Mouse (Mus musculus): Measurements from ENCODE around the gene Fam118b. TPM values are rescaled to one million over a fixed set of nuclear protein-coding genes. Genes with fewer than 3 reads are reported as not detected.
A peak's percentile ranks its signal among the peaks of the same experiment; 100 is the strongest.

The Fam118b gene
- polyA plus RNA-seq, 1 experiment from 2014 or later = 11.8 TPM

GRCm38 (mm10) chr9:35283415-35284069 is 15.9 kb upstream of the Fam118b start:
- 89% methylated on average over 13 of the region's 13 CpGs for WGBS (ENCODE audit: missing documents)
- H3K79me2 ChIP-seq (ENCODE audit: inconsistent target) = no peaks in the 10 kb centered on the region
- H3K36me3 ChIP-seq (ENCODE audit: inconsistent target) = no peaks in the 10 kb centered on the region
- no peak overlapping the region for H3K4me3 ChIP-seq (ENCODE audit: inconsistent target)
- no peak overlapping the region for H3K27ac ChIP-seq

GRCm38 (mm10) chr9:35282851-35283200 is 15.2 kb upstream of the Fam118b start:
- Histone ChIP-seq H3K27ac (no peak overlapping the region), H3K4me3 (ENCODE audit: inconsistent target) (no peak overlapping the region), H3K79me2 (ENCODE audit: inconsistent target) (no peaks in the 10 kb centered on the region), H3K36me3 (ENCODE audit: inconsistent target) (no peaks in the 10 kb centered on the region)
- WGBS (ENCODE audit: missing documents) = 84% methylated on average over 5 of the region's 5 CpGs

GRCm38 (mm10) chr9:35282006-35282850 is 14.6 kb upstream of the Fam118b start:
- H3K4me3 ChIP-seq (ENCODE audit: inconsistent target) = no peak overlapping the region
- no peaks in the 10 kb centered on the region for H3K36me3 ChIP-seq (ENCODE audit: inconsistent target)
- no peak overlapping the region for H3K27ac ChIP-seq
- H3K79me2 ChIP-seq (ENCODE audit: inconsistent target) = no peaks in the 10 kb centered on the region
- 26% methylated on average over 5 of the region's 5 CpGs for WGBS (ENCODE audit: missing documents)

- Histone ChIP-seq H3K4me3 (ENCODE audit: inconsistent target) (no peak overlapping the region), H3K27ac (peak overlapping the region; percentile 34), H3K79me2 (ENCODE audit: inconsistent target) (no peaks in the 10 kb centered on the region), H3K36me3 (ENCODE audit: inconsistent target) (peaks cover 26% of the 10 kb centered on the region)
- WGBS (ENCODE audit: missing documents) = 64% methylated on average over 4 of the region's 4 CpGs
Observed at GRCm38 (mm10) chr9:35278451-35278850, 10.8 kb upstream of the Fam118b start.

GRCm38 (mm10) chr9:35277855-35278365 is 10.3 kb upstream of the Fam118b start:
- no peak overlapping the region for H3K4me3 ChIP-seq (ENCODE audit: inconsistent target)
- no peaks in the 10 kb centered on the region for H3K79me2 ChIP-seq (ENCODE audit: inconsistent target)
- H3K36me3 ChIP-seq (ENCODE audit: inconsistent target) = peaks cover 32% of the 10 kb centered on the region
- peak overlapping the region; percentile 34 for H3K27ac ChIP-seq
- 61% methylated on average over 3 of the region's 3 CpGs for WGBS (ENCODE audit: missing documents)

- Histone ChIP-seq H3K79me2 (ENCODE audit: inconsistent target) (peaks cover 43% of the 10 kb centered on the region), H3K4me3 (ENCODE audit: inconsistent target) (peak overlapping the region; percentile 96), H3K27ac (peak overlapping the region; percentile 66), H3K36me3 (ENCODE audit: inconsistent target) (peaks cover 14% of the 10 kb centered on the region)
- WGBS (ENCODE audit: missing documents) = 3% methylated on average over 21 of the region's 21 CpGs
Observed at GRCm38 (mm10) chr9:35267976-35268715, 541 bp upstream of the Fam118b start.

- H3K27ac ChIP-seq = no peak overlapping the region
- H3K79me2 ChIP-seq (ENCODE audit: inconsistent target) = peaks cover 73% of the 10 kb centered on the region
- no peak overlapping the region for H3K4me3 ChIP-seq (ENCODE audit: inconsistent target)
- WGBS (ENCODE audit: missing documents) = 32% methylated on average over 3 of the region's 3 CpGs
- no peaks in the 10 kb centered on the region for H3K36me3 ChIP-seq (ENCODE audit: inconsistent target)
Observed at GRCm38 (mm10) chr9:35264509-35264908, 3.1 kb downstream of the Fam118b start.

GRCm38 (mm10) chr9:35263431-35263830 is 4.2 kb downstream of the Fam118b start:
- no peaks in the 10 kb centered on the region for H3K36me3 ChIP-seq (ENCODE audit: inconsistent target)
- WGBS (ENCODE audit: missing documents) = 89% methylated on average over 2 of the region's 2 CpGs
- no peak overlapping the region for H3K4me3 ChIP-seq (ENCODE audit: inconsistent target)
- H3K79me2 ChIP-seq (ENCODE audit: inconsistent target) = peaks cover 84% of the 10 kb centered on the region
- H3K27ac ChIP-seq = no peak overlapping the region

GRCm38 (mm10) chr9:35262418-35262817 is 5.2 kb downstream of the Fam118b start:
- WGBS (ENCODE audit: missing documents) = 91% methylated on average over 3 of the region's 4 CpGs
- Histone ChIP-seq H3K4me3 (ENCODE audit: inconsistent target) (no peak overlapping the region), H3K27ac (no peak overlapping the region), H3K79me2 (ENCODE audit: inconsistent target) (peaks cover 88% of the 10 kb centered on the region), H3K36me3 (ENCODE audit: inconsistent target) (no peaks in the 10 kb centered on the region)

- WGBS (ENCODE audit: missing documents) = 97% methylated on average over 7 of the region's 7 CpGs
- H3K79me2 ChIP-seq (ENCODE audit: inconsistent target) = peaks cover 91% of the 10 kb centered on the region; the same call in 1 of the 2 replicates
- no peak overlapping the region for H3K27ac ChIP-seq
- no peaks in the 10 kb centered on the region for H3K36me3 ChIP-seq (ENCODE audit: inconsistent target)
- no peak overlapping the region for H3K4me3 ChIP-seq (ENCODE audit: inconsistent target)
Observed at GRCm38 (mm10) chr9:35257365-35257764, 10.2 kb downstream of the Fam118b start.

GRCm38 (mm10) chr9:35249476-35249875 is 18.1 kb downstream of the Fam118b start:
- H3K4me3 ChIP-seq (ENCODE audit: inconsistent target) = no peak overlapping the region
- peaks cover 61% of the 10 kb centered on the region; the same call in 1 of the 2 replicates for H3K79me2 ChIP-seq (ENCODE audit: inconsistent target)
- H3K27ac ChIP-seq = no peak overlapping the region
- H3K36me3 ChIP-seq (ENCODE audit: inconsistent target) = no peaks in the 10 kb centered on the region

GRCm38 (mm10) chr9:35247405-35247804 is 20.2 kb downstream of the Fam118b start:
- no peak overlapping the region for H3K27ac ChIP-seq
- peaks cover 41% of the 10 kb centered on the region; the same call in 1 of the 2 replicates for H3K79me2 ChIP-seq (ENCODE audit: inconsistent target)
- 92% methylated on average over 2 of the region's 2 CpGs for WGBS (ENCODE audit: missing documents)
- no peaks in the 10 kb centered on the region for H3K36me3 ChIP-seq (ENCODE audit: inconsistent target)
- no peak overlapping the region for H3K4me3 ChIP-seq (ENCODE audit: inconsistent target)

- Histone ChIP-seq H3K4me3 (ENCODE audit: inconsistent target) (no peak overlapping the region), H3K27ac (no peak overlapping the region), H3K79me2 (ENCODE audit: inconsistent target) (no peaks in the 10 kb centered on the region; the same call in 1 of the 2 replicates), H3K36me3 (ENCODE audit: inconsistent target) (no peaks in the 10 kb centered on the region)
- 82% methylated on average over 1 of the region's 1 CpGs for WGBS (ENCODE audit: missing documents)
Observed at GRCm38 (mm10) chr9:35239734-35240133, 27.9 kb downstream of the Fam118b start.

GRCm38 (mm10) chr9:35238915-35239571 is 28.6 kb downstream of the Fam118b start:
- no peak overlapping the region for H3K4me3 ChIP-seq (ENCODE audit: inconsistent target)
- H3K36me3 ChIP-seq (ENCODE audit: inconsistent target) = no peaks in the 10 kb centered on the region; the same call in 1 of the 2 replicates
- no peaks in the 10 kb centered on the region for H3K79me2 ChIP-seq (ENCODE audit: inconsistent target)
- WGBS (ENCODE audit: missing documents) = 97% methylated on average over 6 of the region's 6 CpGs
- no peak overlapping the region for H3K27ac ChIP-seq
